Mouse (Mus musculus): ENCODE data around the gene Tenm2.

DNA sequence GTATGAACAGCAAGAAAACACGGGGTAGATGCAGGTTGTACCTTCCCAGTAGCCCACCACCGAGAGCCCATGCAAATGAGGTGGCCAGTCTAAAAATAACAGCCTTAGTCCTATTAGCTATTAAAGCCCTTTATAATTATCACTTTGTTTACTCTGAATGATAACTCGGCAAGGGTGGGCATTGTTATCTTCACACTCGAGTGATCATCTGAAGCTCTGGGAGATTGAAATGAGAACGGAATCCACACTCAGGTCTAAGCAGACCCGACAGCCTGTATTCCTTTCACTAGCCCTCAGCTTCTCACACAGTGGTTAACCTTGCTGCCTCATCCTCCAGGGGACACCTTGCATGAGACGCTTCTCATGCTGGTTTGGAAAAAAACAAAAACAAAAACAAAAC is 985.7 kb downstream of the Tenm2 start:
- TF ChIP-seq GATA1 (IDR thresholded peaks at IDR 0.05; ENCODE audit: borderline replicate concordance, low read length): no peak
- TF ChIP-seq FLI1 (IDR thresholded peaks at IDR 0.05; ENCODE audit: low read length): no peak
